Mouse (Mus musculus) intestine, embryonic 15.5 days (tissue): ENCODE results near the gene Prl7a2. TPM values are rescaled to one million over a fixed set of nuclear protein-coding genes. Genes with fewer than 3 reads are reported as not detected.

Experiments used
- ATAC-seq: fragments of 200-750 bp; cut with Nextera tagmentation; 2 replicates; pipeline ENCODE4 v1.8.0; 2017; ENCODE audit warnings: moderate TSS enrichment, moderate library complexity
- H3K27ac ChIP-seq: fragments of 300-500 bp; sonication (generic); 2 replicates; pipeline ENCODE4 v1.5.1; 2015; ENCODE audit warnings: mild to moderate bottlenecking, inconsistent platforms
- H3K27me3 ChIP-seq: fragments of 300-500 bp; sonication (generic); replicated peaks from 2 replicates; pipeline ENCODE4 v1.6.1; 2015; ENCODE audit warnings: inconsistent platforms
- H3K36me3 ChIP-seq: fragments of 300-500 bp; sonication (generic); 2 replicates; pipeline ENCODE4 v1.6.1; 2015; ENCODE audit warnings: inconsistent platforms
- H3K4me1 ChIP-seq: fragments of 300-500 bp; sonication (generic); replicated peaks from 2 replicates; pipeline ENCODE4 v1.6.1; 2015; ENCODE audit warnings: inconsistent platforms
- H3K4me2 ChIP-seq: fragments of 300-500 bp; sonication (generic); replicated peaks from 2 replicates; pipeline ENCODE4 v1.6.1; 2015; ENCODE audit warnings: mild to moderate bottlenecking, inconsistent platforms
- H3K4me3 ChIP-seq: fragments of 300-500 bp; sonication (generic); replicated peaks from 2 replicates; pipeline ENCODE4 v1.5.1; 2015; ENCODE audit warnings: inconsistent platforms
- H3K9ac ChIP-seq: fragments of 300-500 bp; sonication (generic); 2 replicates; pipeline ENCODE4 v1.6.1; 2015; ENCODE audit warnings: inconsistent platforms
- H3K9me3 ChIP-seq: fragments of 300-500 bp; sonication (generic); 2 replicates; pipeline ENCODE4 v1.6.1; 2016; ENCODE audit warnings: inconsistent platforms
- WGBS: fragments of 180-500 bp; shearing (Covaris S2); methylation state at CpG from one replicate; pipeline ENCODE4 v1.1.7; 2015; 5-methylcytosine and 5-hydroxymethylcytosine counted together
- polyA plus RNA-seq: library from polyadenylated mRNA; unstranded; fragments of >200 nt; fragmentation: Nextera tagmentation; extraction: Ambion mirVana; gene quantifications from 2 replicates; pipeline ENCODE4 v1.2.1, GENCODE M21; 2015

Gene Prl7a2
- not detected in 2 replicates for polyA plus RNA-seq

- Histone ChIP-seq H3K4me3 (no peak within 1 kb of the TSS), H3K36me3 (no peaks in the 10 kb centered on the region), H3K27ac (no peak within 1 kb of the TSS), H3K4me2 (no peak within 1 kb of the TSS), H3K27me3 (no peaks in the 10 kb centered on the region), H3K9me3 (no peaks in the 10 kb centered on the region), H3K4me1 (no peaks in the 10 kb centered on the region), H3K9ac (no peak within 1 kb of the TSS)
- 86% methylated on average over 4 of the region's 4 CpGs for WGBS
- no peak for ATAC-seq
Observed at GRCm38 (mm10) chr13:27667936-27668335, at the start of gene Prl7a2. Gene Prl7a2, minus strand, starts transcription at chr13:27668036.

GRCm38 (mm10) chr13:27716636-27717035 is 48.8 kb upstream of the Prl7a2 start, which contains the start of gene Prl7d1:
Gene Prl7d1, minus strand, starts transcription at chr13:27716736.
- 76% methylated on average over 5 of the region's 5 CpGs for WGBS
- H3K9ac ChIP-seq: no peak within 1 kb of the TSS
- H3K27ac ChIP-seq: no peak within 1 kb of the TSS

DNA sequence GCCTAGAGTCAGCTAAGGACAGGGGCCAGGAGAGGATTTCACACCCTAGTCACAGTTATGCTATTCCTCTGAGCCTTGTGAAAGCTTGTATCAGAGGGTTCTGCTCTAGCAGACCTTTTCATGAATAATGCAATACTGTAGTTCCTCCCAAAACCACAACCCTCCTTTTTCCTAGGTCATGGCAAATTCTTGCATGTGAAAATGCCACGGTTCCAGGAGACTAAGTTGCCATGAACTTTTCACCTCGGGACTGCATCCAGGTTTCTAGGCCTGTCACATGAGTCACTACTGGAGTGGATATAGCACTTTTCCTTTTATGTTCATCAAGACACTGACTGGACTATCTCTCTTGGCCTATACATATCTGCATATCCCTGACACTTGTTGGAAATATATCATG is 38.7 kb upstream of the Prl7a2 start:
- WGBS: 68% methylated on average over 2 of the region's 2 CpGs
- Histone ChIP-seq H3K36me3 (no peaks in the 10 kb centered on the region), H3K9me3 (no peaks in the 10 kb centered on the region), H3K4me1 (no peaks in the 10 kb centered on the region), H3K27ac (no peak overlapping the region), H3K4me2 (no peak overlapping the region), H3K27me3 (no peaks in the 10 kb centered on the region), H3K9ac (no peak overlapping the region), H3K4me3 (no peak overlapping the region)
- ATAC-seq: no peak

More at GRCm38 (mm10) chr13:27716636-27717035, 48.8 kb upstream of the Prl7a2 start, which contains the start of gene Prl7d1:
- Histone ChIP-seq H3K27me3 (no peaks in the 10 kb centered on the region), H3K4me2 (no peak within 1 kb of the TSS), H3K4me3 (no peak within 1 kb of the TSS), H3K4me1 (no peaks in the 10 kb centered on the region), H3K36me3 (no peaks in the 10 kb centered on the region), H3K9me3 (no peaks in the 10 kb centered on the region)
- no peak for ATAC-seq

- Histone ChIP-seq H3K9ac (no peak overlapping the region), H3K36me3 (no peaks in the 10 kb centered on the region), H3K9me3 (no peaks in the 10 kb centered on the region), H3K27ac (no peak overlapping the region), H3K4me1 (no peaks in the 10 kb centered on the region), H3K4me2 (no peak overlapping the region), H3K4me3 (no peak overlapping the region), H3K27me3 (no peaks in the 10 kb centered on the region)
- no peak for ATAC-seq
- 82% methylated on average over 2 of the region's 2 CpGs for WGBS
Observed at GRCm38 (mm10) chr13:27660747-27661146, 7.1 kb downstream of the Prl7a2 start.

- no peak within 1 kb of the TSS for H3K9ac ChIP-seq
- H3K4me1 ChIP-seq: no peaks in the 10 kb centered on the region
- H3K4me3 ChIP-seq: no peak within 1 kb of the TSS
- no peak within 1 kb of the TSS for H3K4me2 ChIP-seq
- ATAC-seq: no peak
- H3K36me3 ChIP-seq: no peaks in the 10 kb centered on the region
- 93% methylated on average over 3 of the region's 3 CpGs for WGBS
- H3K27ac ChIP-seq: no peak within 1 kb of the TSS
- H3K27me3 ChIP-seq: no peaks in the 10 kb centered on the region
- no peaks in the 10 kb centered on the region for H3K9me3 ChIP-seq
Observed at GRCm38 (mm10) chr13:27642393-27642792, 25.4 kb downstream of the Prl7a2 start, which contains the start of gene Prl7a1. Gene Prl7a1, minus strand, starts transcription at chr13:27642493.

GRCm38 (mm10) chr13:27610482-27610881 is 57.4 kb downstream of the Prl7a2 start, which contains the start of gene Prl7b1:
Gene Prl7b1, minus strand, starts transcription at chr13:27610582.
- H3K27me3 ChIP-seq: no peaks in the 10 kb centered on the region
- H3K4me2 ChIP-seq: no peak within 1 kb of the TSS
- H3K9ac ChIP-seq: no peak within 1 kb of the TSS
- H3K4me1 ChIP-seq: no peaks in the 10 kb centered on the region
- no peak within 1 kb of the TSS for H3K27ac ChIP-seq
- no peaks in the 10 kb centered on the region for H3K9me3 ChIP-seq
- 70% methylated on average over 4 of the region's 4 CpGs for WGBS
- no peaks in the 10 kb centered on the region for H3K36me3 ChIP-seq
- no peak for ATAC-seq
- no peak within 1 kb of the TSS for H3K4me3 ChIP-seq

Other genes with a start within 250 kb of the Prl7a2 start
- gene Prl8a6, start 229.3 kb downstream of the Prl7a2 start, polyA plus RNA-seq: not detected in 2 replicates
- gene Prl8a8, start 154.8 kb downstream of the Prl7a2 start, polyA plus RNA-seq: not detected in 2 replicates
- not detected in 2 replicates for gene Prl8a9, start 103.4 kb downstream of the Prl7a2 start, polyA plus RNA-seq
- not detected in 2 replicates for gene Prl8a1, start 85.9 kb downstream of the Prl7a2 start, polyA plus RNA-seq
- not detected in 2 replicates for gene Prl7b1, start 57.5 kb downstream of the Prl7a2 start, polyA plus RNA-seq
- not detected in 2 replicates for gene Prl7a1, start 25.5 kb downstream of the Prl7a2 start, polyA plus RNA-seq
- gene Prl7d1, start 48.7 kb upstream of the Prl7a2 start, polyA plus RNA-seq: not detected in 2 replicates
- not detected in 2 replicates for gene Prl7c1, start 112.8 kb upstream of the Prl7a2 start, polyA plus RNA-seq
- not detected in 2 replicates for gene Prl2a1, start 133.6 kb upstream of the Prl7a2 start, polyA plus RNA-seq
- not detected in 2 replicates for gene Prl2c1, start 181.3 kb upstream of the Prl7a2 start, polyA plus RNA-seq